Mouse (Mus musculus): ENCODE data around the gene Sema5b. TPM values are rescaled to one million over a fixed set of nuclear protein-coding genes. Genes with fewer than 3 reads are reported as not detected.

Sema5b gene
- under 1 TPM; 0.22 to 0.26 TPM for total RNA-seq (2021)
- long read RNA-seq, experiment 1, result 0 reads
- long read RNA-seq, experiment 2, result 0 reads

DNA sequence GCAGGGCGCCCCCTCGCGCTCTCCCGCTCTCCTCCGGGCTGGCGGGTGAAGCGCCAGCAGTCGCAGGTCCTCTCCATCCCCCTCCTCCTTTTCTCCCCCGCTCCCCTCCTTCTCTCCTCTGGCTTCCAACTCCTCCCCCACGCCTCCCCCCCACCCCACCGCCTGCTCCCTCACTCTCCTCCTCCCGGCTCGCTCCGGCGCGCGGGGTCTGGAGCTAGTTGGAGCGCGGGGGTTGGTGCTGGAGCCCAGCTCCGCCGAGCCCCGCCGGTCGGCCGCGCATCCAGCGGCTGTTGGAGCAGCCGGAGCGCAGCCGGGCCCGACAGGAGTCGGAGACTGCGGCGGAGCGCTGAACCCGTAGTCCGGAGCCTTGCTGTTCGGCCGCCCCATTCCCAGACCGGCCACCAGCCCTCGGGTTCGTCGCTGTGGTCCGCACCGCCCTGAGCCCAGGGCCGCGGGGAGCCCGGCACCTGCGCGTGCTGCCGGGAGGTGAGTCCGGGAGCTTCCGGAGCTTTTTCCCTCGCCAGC, at the start of gene Sema5b:
Gene Sema5b (plus strand): TSS at position 29 of the 525 bp plus-strand sequence.
- H3K27ac ChIP-seq, result no peak within 1 kb of the TSS
- DNase-seq, result peak; percentile 45
- TF ChIP-seq CTCF (IDR thresholded peaks at IDR 0.05), result no peak; the same call in none of the 2 replicates
- peak within 1 kb of the TSS; percentile 74 for H3K4me3 ChIP-seq
- intact Hi-C loops (cut with DNase I), result loop anchor here (10.0 kb wide), 1 partner anchor 274 kb away; no protein-coding TSS in a partner anchor

- no peak for DNase-seq
- TF ChIP-seq CTCF (IDR thresholded peaks at IDR 0.05), result no peak
- H3K27ac ChIP-seq, result no peak overlapping the region
- intact Hi-C loops (cut with DNase I), result no loop called here
- no peak overlapping the region for H3K4me3 ChIP-seq
These were observed 40.6 kb upstream of the Sema5b start for GRCm38 (mm10) chr16:35500342-35500741.

DNA sequence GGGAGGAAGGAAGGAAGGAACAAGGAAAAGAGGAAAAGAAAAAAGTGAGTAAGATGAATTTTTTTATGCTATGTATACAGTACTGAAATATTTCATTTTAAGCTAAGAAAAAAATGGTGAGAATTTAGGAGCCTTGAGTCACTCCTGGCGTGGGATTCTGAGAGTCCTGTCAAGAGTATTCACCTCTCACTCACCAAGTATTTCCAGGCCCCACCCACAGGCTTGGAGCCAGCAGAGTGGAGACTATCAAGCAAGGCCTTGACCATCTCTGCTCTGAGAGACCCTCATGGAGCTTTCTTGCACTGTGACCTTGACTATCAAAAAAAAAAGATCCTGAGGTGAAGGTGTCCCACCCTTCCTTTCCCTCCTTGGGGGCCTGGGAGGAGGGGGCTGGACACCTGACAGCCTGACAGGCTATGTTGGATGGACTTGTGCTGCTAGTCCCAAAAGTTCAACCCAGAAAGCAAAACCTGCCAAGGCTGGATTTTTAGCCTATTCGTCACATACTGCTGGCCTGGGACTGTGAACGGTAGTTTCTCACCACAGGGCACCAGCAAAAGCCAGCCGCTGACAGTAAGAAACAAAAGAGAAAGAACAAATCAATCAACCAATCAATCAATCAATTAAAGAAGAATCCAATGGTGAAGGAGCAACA, 39.7 kb upstream of the Sema5b start:
- H3K4me3 ChIP-seq, result no peak overlapping the region
- TF ChIP-seq CTCF (IDR thresholded peaks at IDR 0.05), result no peak
- intact Hi-C loops (cut with DNase I), result no loop called here
- peak; percentile 26 for DNase-seq
- H3K27ac ChIP-seq, result no peak overlapping the region

GRCm38 (mm10) chr16:35502456-35502855, 38.5 kb upstream of the Sema5b start:
- no peak for DNase-seq
- intact Hi-C loops (cut with DNase I), result no loop called here
- Histone ChIP-seq H3K4me3 (no peak overlapping the region), H3K27ac (no peak overlapping the region)
- no peak for TF ChIP-seq CTCF (IDR thresholded peaks at IDR 0.05)

DNA sequence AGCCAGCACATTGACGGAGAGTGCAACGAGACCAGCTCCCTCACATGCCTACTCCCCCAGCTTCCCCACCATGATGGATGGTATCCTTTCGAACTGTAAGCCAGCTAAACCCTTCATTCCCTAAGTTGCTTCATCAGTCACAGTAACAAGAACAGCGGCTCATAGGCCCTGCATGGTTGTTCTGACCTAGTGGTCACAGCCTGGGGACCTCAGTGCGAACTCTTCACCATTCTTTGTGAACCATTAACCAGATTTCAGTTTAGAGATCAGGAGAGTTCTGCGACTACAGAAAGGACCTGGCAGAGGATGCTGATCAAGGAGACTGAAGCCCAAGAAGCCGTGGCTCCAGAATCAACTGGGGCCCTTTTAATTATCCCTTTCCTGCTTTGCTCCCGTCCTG, 36.7 kb upstream of the Sema5b start:
- H3K4me3 ChIP-seq, result no peak overlapping the region
- no peak for TF ChIP-seq CTCF (IDR thresholded peaks at IDR 0.05)
- no peak for DNase-seq
- intact Hi-C loops (cut with DNase I), result no loop called here
- H3K27ac ChIP-seq, result no peak overlapping the region

- no peak overlapping the region for H3K27ac ChIP-seq
- no peak for DNase-seq
- intact Hi-C loops (cut with DNase I), result no loop called here
- no peak overlapping the region for H3K4me3 ChIP-seq
- no peak for TF ChIP-seq CTCF (IDR thresholded peaks at IDR 0.05)
These were observed 35.2 kb upstream of the Sema5b start for GRCm38 (mm10) chr16:35505786-35506185.

GRCm38 (mm10) chr16:35508581-35508980, 32.4 kb upstream of the Sema5b start:
- no peak for TF ChIP-seq CTCF (IDR thresholded peaks at IDR 0.05)
- no peak for DNase-seq
- H3K4me3 ChIP-seq, result no peak overlapping the region
- H3K27ac ChIP-seq, result no peak overlapping the region
- intact Hi-C loops (cut with DNase I), result no loop called here

- no peak for DNase-seq
- no peak overlapping the region for H3K4me3 ChIP-seq
- no peak for TF ChIP-seq CTCF (IDR thresholded peaks at IDR 0.05)
- intact Hi-C loops (cut with DNase I), result no loop called here
- H3K27ac ChIP-seq, result no peak overlapping the region
These were observed 31.4 kb upstream of the Sema5b start for GRCm38 (mm10) chr16:35509331-35510070.

DNA sequence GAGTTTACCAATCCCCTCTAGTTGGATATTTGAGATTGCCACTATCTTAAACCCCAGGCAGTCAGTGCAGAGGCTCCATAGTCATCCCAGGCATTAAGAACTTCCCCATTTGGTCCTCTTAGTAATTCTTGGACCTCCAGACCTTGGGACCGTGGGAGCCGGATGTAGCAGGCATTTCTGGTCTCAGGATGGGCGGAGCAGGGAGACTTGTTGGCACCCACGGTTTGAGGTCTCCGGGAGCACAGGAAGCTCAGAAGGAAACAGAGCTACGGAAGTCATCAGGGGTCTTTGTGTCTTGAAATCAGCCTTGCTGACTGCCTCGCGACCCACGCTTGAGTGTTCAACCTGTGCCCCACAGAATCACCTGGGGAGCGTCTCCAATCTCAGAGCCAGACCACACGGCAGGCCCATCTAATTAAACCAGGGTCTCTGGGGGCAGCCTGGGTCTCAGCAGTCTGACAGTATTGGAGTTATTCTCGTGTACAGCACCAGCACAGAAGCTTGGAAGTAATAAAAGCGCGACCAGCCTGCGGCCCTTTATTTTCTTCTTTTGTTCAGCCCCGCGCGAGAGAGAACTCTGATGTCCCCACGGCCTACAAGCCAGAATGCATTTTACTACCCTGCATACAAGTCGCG, 24.9 kb upstream of the Sema5b start:
- DNase-seq, result no peak
- intact Hi-C loops (cut with DNase I), result no loop called here
- Histone ChIP-seq H3K4me3 (no peak overlapping the region), H3K27ac (no peak overlapping the region)
- no peak for TF ChIP-seq CTCF (IDR thresholded peaks at IDR 0.05)

DNA sequence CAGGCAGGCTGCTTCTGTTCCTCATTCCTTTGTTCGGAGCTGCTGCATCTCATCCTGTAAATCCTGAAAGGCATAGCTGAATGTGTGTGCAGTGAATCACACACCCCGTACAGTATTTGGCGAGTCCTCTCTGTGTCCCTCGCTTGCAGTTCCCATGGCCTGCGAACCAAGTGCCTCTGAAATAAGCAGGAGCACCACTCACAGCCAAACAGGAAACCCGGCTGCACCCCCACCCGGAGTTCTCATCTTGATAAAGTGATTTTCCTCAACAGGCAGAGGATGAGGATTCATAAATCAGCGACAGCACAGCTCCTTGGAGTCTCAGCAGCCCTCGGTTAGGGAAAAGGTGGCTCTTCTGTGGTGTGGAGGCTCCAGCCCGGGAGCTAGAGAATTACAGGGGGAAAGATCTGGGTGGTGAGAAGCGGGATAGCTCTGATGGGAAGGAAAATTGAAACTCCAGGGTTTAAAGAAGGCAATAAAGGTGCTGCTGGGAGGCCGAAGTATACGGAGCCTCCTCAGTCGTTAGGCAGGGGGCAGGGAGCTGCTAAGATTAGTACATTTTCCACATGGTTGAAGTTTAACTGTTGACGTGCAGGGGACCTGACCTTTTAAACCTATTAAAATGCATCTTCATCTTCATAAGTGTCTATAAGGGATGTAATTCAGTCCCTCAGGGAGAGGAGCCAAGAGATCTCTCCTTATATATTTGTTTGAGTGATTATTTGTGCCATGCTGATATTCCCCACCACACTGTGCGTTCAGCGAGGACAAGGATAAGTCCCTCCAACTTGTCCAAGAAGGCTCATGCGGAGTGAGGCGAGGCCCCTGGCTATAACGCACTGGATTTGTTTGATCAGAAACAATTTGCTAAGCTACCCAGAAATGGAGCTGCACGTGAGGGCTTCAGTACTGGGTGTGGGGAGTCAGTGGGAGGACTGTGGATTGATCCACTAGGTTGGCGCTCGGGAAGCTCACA, 22.7 kb upstream of the Sema5b start:
- TF ChIP-seq CTCF (IDR thresholded peaks at IDR 0.05), result no peak
- intact Hi-C loops (cut with DNase I), result no loop called here
- no peak for DNase-seq
- H3K4me3 ChIP-seq, result peak overlapping the region; percentile 39
- peak overlapping the region; percentile 24; the same call in 1 of the 2 replicates for H3K27ac ChIP-seq

GRCm38 (mm10) chr16:35519245-35519644, 21.7 kb upstream of the Sema5b start:
- DNase-seq, result no peak

DNA sequence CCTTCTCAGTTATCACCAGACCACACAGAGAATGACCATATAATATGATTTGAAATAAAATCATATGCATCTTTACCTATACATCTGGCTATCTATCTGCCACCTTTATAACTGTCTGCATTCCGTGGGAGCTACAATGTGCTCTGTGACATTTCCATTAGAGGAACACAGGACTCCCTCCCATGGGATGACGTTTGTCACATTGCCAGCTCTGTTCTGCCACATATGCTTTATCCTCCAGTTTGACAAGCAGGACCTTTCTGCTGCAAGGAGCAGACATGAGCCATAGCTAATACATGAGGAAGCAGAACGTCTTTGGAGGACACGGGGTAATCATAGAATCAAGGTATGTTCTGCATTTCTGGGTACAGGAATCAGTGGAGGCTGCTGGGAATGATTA, 16.7 kb upstream of the Sema5b start:
- Histone ChIP-seq H3K4me3 (no peak overlapping the region), H3K27ac (no peak overlapping the region)
- no peak for DNase-seq
- TF ChIP-seq CTCF (IDR thresholded peaks at IDR 0.05), result no peak
- intact Hi-C loops (cut with DNase I), result no loop called here

More at GRCm38 (mm10) chr16:35519245-35519644, 21.7 kb upstream of the Sema5b start:
- H3K27ac ChIP-seq, result no peak overlapping the region
- intact Hi-C loops (cut with DNase I), result no loop called here
- H3K4me3 ChIP-seq, result no peak overlapping the region
- TF ChIP-seq CTCF (IDR thresholded peaks at IDR 0.05), result no peak

All from gastrocnemius, adult 2 months (tissue).